Mouse (Mus musculus) neural tube, embryonic 15.5 days (tissue): Measurements from ENCODE around the gene Hoxc12. TPM values are rescaled to one million over a fixed set of nuclear protein-coding genes. Genes with fewer than 3 reads are reported as not detected.
A peak's percentile ranks its signal among the peaks of the same experiment; 100 is the strongest.

ENCODE experiments used
- ATAC-seq: fragments of 200-750 bp; cut with Nextera tagmentation; 2 replicates; pipeline ENCODE4 v1.8.0; 2017; ENCODE audit warnings: mild to moderate bottlenecking, moderate TSS enrichment, moderate library complexity; ENCODE audit not compliant: low FRiP score
- H3K27ac ChIP-seq: fragments of 300-500 bp; sonication (generic); replicated peaks from 2 replicates; pipeline ENCODE4 v1.5.1; 2015; ENCODE audit warnings: mild to moderate bottlenecking, inconsistent platforms
- H3K27me3 ChIP-seq: fragments of 300-500 bp; sonication (generic); replicated peaks from 2 replicates; pipeline ENCODE4 v1.6.1; 2015; ENCODE audit warnings: inconsistent platforms
- H3K36me3 ChIP-seq: fragments of 300-500 bp; sonication (generic); 2 replicates; pipeline ENCODE4 v1.6.1; 2015; ENCODE audit warnings: inconsistent platforms
- H3K4me1 ChIP-seq: fragments of 300-500 bp; sonication (generic); 2 replicates; pipeline ENCODE4 v1.6.1; 2015; ENCODE audit warnings: inconsistent platforms
- H3K4me2 ChIP-seq: fragments of 300-500 bp; sonication (generic); 2 replicates; pipeline ENCODE4 v1.6.1; 2015; ENCODE audit warnings: inconsistent platforms, mild to moderate bottlenecking, moderate library complexity
- H3K4me3 ChIP-seq: fragments of 300-500 bp; sonication (generic); replicated peaks from 2 replicates; pipeline ENCODE4 v1.5.1; 2015; ENCODE audit warnings: mild to moderate bottlenecking, inconsistent platforms
- H3K9ac ChIP-seq: fragments of 300-500 bp; sonication (generic); replicated peaks from 2 replicates; pipeline ENCODE4 v1.6.1; 2015; ENCODE audit warnings: mild to moderate bottlenecking, inconsistent platforms
- H3K9me3 ChIP-seq: fragments of 300-500 bp; sonication (generic); replicated peaks from 2 replicates; pipeline ENCODE4 v1.6.1; 2016; ENCODE audit warnings: inconsistent platforms
- WGBS: fragments of 180-500 bp; shearing (Covaris S2); methylation state at CpG from one replicate; pipeline ENCODE4 v1.1.7; 2015; ENCODE audit warnings: mixed read lengths; 5-methylcytosine and 5-hydroxymethylcytosine counted together
- polyA plus RNA-seq: library from polyadenylated mRNA; unstranded; fragments of >200 nt; fragmentation: Nextera tagmentation; extraction: Ambion mirVana; gene quantifications from 2 replicates; pipeline ENCODE4 v1.2.1, GENCODE M21; 2015

Gene Hoxc12
- polyA plus RNA-seq, 1 experiment from 2014 or later: 12.7 TPM

- Histone ChIP-seq H3K36me3 (no peaks in the 10 kb centered on the region), H3K4me2 (peak overlapping the region; percentile 43), H3K9ac (peak overlapping the region; percentile 11), H3K4me1 (peaks cover 11% of the 10 kb centered on the region), H3K9me3 (no peaks in the 10 kb centered on the region), H3K27me3 (peaks cover 84% of the 10 kb centered on the region), H3K27ac (peak overlapping the region; percentile 41), H3K4me3 (peak overlapping the region; percentile 37)
- 3% methylated on average over 32 of the region's 34 CpGs for WGBS
- ATAC-seq: no peak
Measured at GRCm38 (mm10) chr15:102939256-102940155, 2.9 kb downstream of the Hoxc12 start.

DNA sequence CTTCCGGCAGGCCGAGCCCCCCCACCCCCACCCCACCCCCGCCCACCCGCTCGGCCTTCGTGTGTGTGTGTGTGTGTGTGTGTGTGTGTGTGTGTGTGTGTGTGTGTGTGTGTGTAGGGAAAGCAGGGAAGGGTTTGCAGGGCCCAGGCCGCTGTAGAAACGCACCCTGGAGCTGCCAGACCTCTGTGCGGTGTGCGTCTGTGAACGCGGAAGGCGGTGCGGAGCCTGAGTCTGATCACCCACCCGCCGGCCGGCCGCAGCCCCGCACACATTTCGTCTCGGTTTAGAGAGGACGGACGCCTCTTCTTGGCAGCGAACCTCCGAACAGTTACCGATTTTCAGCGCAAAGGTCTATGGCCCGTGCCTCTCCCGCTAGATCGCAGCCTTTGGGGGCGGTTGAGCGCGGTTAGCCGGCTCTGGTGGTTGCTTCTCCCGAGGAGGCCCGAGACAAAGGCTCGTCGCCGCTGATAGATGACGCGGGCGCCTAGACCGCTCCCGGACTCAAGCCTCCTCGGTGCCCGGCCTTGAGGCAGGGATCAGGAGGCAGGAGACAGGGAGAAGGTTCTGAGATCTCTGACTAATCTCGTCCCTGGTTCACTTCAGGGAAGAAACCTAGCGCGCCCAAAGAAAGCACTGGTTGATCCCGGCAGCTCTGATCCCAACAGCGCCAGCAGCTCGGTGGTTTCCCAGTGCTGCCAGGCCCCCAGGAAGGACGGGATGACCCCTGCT is 6.3 kb downstream of the Hoxc12 start:
- peaks cover 90% of the 10 kb centered on the region for H3K27me3 ChIP-seq
- peak overlapping the region; percentile 74 for H3K27ac ChIP-seq
- WGBS: under 1% methylated on average over 49 of the region's 53 CpGs
- no peak for ATAC-seq
- H3K9ac ChIP-seq: peak overlapping the region; percentile 41
- H3K4me3 ChIP-seq: peak overlapping the region; percentile 34
- H3K4me1 ChIP-seq: peaks cover 11% of the 10 kb centered on the region
- H3K9me3 ChIP-seq: no peaks in the 10 kb centered on the region
- H3K4me2 ChIP-seq: peak overlapping the region; percentile 52
- H3K36me3 ChIP-seq: no peaks in the 10 kb centered on the region

GRCm38 (mm10) chr15:102943468-102943813 is 6.9 kb downstream of the Hoxc12 start:
- Histone ChIP-seq H3K9ac (peak overlapping the region; percentile 28; the same call in 1 of the 2 replicates), H3K4me1 (peaks cover 11% of the 10 kb centered on the region), H3K36me3 (no peaks in the 10 kb centered on the region), H3K4me3 (peak overlapping the region; percentile 34), H3K27me3 (peaks cover 90% of the 10 kb centered on the region), H3K9me3 (no peaks in the 10 kb centered on the region), H3K27ac (peak overlapping the region; percentile 74), H3K4me2 (peak overlapping the region; percentile 52)
- ATAC-seq: no peak
- WGBS: 4% methylated on average over 5 of the region's 5 CpGs

DNA sequence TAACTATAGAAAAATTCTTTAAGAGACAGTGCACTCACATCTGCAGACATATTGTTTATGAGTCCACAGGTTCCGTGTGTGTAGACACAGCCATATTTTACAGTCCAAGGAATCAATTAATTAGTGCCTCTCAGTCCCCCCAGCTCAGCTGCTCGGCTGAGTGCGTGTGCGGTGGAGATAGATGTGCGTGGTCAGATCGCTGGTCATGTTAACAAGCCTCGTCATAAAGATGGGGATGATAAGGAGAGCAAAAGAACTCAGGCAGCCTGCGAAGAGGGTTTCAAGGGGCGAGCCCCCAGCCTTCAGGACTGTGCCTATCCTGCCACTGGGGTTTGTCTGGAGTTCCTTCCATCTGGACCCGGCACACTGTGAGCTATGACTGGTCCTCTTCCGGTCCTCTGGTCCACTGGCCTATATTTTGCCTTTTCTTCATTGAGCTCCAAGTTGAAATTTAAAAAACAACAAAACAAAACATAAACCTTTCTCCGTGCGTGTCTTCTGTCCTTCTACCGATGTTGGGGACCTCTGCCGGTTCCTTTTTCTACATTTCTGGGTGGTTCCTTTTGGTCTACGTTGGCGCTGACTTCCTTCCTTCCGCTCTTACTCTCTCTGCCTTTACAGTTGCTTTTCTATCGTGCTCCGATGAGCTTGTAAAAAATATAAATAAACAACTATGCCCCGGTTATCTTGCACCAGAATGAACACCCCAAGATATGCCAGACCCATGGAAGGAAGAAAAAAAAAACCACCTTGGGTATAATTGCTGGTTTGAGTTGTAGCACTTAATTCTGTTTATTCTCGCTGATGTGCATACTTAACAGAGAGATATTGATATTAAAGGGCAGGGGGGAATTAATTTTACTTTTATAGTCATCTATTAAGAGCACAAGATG is 8.9 kb downstream of the Hoxc12 start:
- Histone ChIP-seq H3K9ac (peak overlapping the region; percentile 6; the same call in 1 of the 2 replicates), H3K4me1 (peaks cover 6% of the 10 kb centered on the region), H3K9me3 (no peaks in the 10 kb centered on the region), H3K27me3 (peaks cover 83% of the 10 kb centered on the region), H3K4me2 (peak overlapping the region; percentile 40), H3K36me3 (no peaks in the 10 kb centered on the region), H3K4me3 (peak overlapping the region; percentile 19), H3K27ac (peak overlapping the region; percentile 39)
- WGBS: 8% methylated on average over 22 of the region's 22 CpGs
- ATAC-seq: no peak

- H3K27ac ChIP-seq: peak overlapping the region; percentile 80
- peaks cover 6% of the 10 kb centered on the region for H3K4me1 ChIP-seq
- WGBS: 3% methylated on average over 9 of the region's 9 CpGs
- H3K4me2 ChIP-seq: peak overlapping the region; percentile 41
- H3K27me3 ChIP-seq: peaks cover 83% of the 10 kb centered on the region
- H3K36me3 ChIP-seq: no peaks in the 10 kb centered on the region
- H3K9me3 ChIP-seq: no peaks in the 10 kb centered on the region
- H3K9ac ChIP-seq: peak overlapping the region; percentile 18; the same call in 1 of the 2 replicates
- ATAC-seq: no peak
- peak overlapping the region; percentile 24 for H3K4me3 ChIP-seq
Measured at GRCm38 (mm10) chr15:102947276-102947675, 10.7 kb downstream of the Hoxc12 start.

GRCm38 (mm10) chr15:102948842-102949241 is 12.3 kb downstream of the Hoxc12 start:
- peaks cover 89% of the 10 kb centered on the region for H3K27me3 ChIP-seq
- peak overlapping the region; percentile 80 for H3K27ac ChIP-seq
- no peaks in the 10 kb centered on the region for H3K36me3 ChIP-seq
- 8% methylated on average over 2 of the region's 2 CpGs for WGBS
- no peak for ATAC-seq
- no peaks in the 10 kb centered on the region for H3K4me1 ChIP-seq
- peak overlapping the region; percentile 41 for H3K4me2 ChIP-seq
- H3K4me3 ChIP-seq: peak overlapping the region; percentile 24
- H3K9me3 ChIP-seq: no peaks in the 10 kb centered on the region
- H3K9ac ChIP-seq: no peak overlapping the region

DNA sequence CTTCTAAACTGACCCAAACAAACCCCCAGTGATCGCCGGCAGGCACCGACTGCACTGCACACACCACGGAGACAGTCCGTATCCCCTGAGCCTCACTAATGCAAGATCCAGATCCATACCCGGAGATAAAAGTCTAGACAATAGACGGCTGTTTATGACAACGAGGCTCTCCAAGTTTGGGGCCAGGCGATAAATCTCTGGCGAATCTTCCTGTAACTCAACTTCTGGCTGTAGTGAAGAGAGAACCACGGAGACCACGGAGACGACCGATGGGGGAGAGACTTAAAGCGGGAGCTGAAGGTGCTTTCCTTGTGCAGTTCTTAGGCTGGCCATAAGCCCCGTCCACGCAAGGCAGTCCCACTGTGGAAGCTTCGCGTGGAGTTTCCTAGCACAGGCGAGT is 13.1 kb downstream of the Hoxc12 start:
- H3K4me3 ChIP-seq: peak overlapping the region; percentile 24
- 2% methylated on average over 20 of the region's 20 CpGs for WGBS
- H3K9ac ChIP-seq: 0 out of 2 replicates have a peak overlapping the region, but pooled peaks have one; percentile 6
- H3K9me3 ChIP-seq: no peaks in the 10 kb centered on the region
- peak overlapping the region; percentile 80 for H3K27ac ChIP-seq
- ATAC-seq: no peak
- no peaks in the 10 kb centered on the region for H3K36me3 ChIP-seq
- H3K4me1 ChIP-seq: no peaks in the 10 kb centered on the region
- H3K4me2 ChIP-seq: peak overlapping the region; percentile 41
- H3K27me3 ChIP-seq: peaks cover 81% of the 10 kb centered on the region

- H3K27me3 ChIP-seq: peaks cover 71% of the 10 kb centered on the region
- H3K4me3 ChIP-seq: peak overlapping the region; percentile 23
- no peaks in the 10 kb centered on the region for H3K9me3 ChIP-seq
- H3K36me3 ChIP-seq: no peaks in the 10 kb centered on the region
- ATAC-seq: no peak
- peak overlapping the region; percentile 41 for H3K4me2 ChIP-seq
- peak overlapping the region; percentile 20; the same call in 1 of the 2 replicates for H3K9ac ChIP-seq
- WGBS: 9% methylated on average over 2 of the region's 2 CpGs
- peak overlapping the region; percentile 60 for H3K27ac ChIP-seq
- 0 out of 2 replicates have a peak, but pooled peaks cover 5% of the 10 kb centered on the region for H3K4me1 ChIP-seq
Measured at GRCm38 (mm10) chr15:102950877-102951276, 14.3 kb downstream of the Hoxc12 start.

- Histone ChIP-seq H3K27ac (peak overlapping the region; percentile 77), H3K27me3 (peaks cover 68% of the 10 kb centered on the region), H3K36me3 (no peaks in the 10 kb centered on the region), H3K4me1 (0 out of 2 replicates have a peak, but pooled peaks cover 9% of the 10 kb centered on the region), H3K4me3 (peak overlapping the region; percentile 43), H3K9me3 (no peaks in the 10 kb centered on the region), H3K4me2 (peak overlapping the region; percentile 51), H3K9ac (0 out of 2 replicates have a peak overlapping the region, but pooled peaks have one; percentile 14)
- ATAC-seq: no peak
- WGBS: 6% methylated on average over 6 of the region's 6 CpGs
Measured at GRCm38 (mm10) chr15:102953561-102953960, 17.0 kb downstream of the Hoxc12 start.

- H3K9ac ChIP-seq: peak within 1 kb of the TSS; percentile 59
- H3K27ac ChIP-seq: peak within 1 kb of the TSS; percentile 77
- peak within 1 kb of the TSS; percentile 43 for H3K4me3 ChIP-seq
- H3K36me3 ChIP-seq: no peaks in the 10 kb centered on the region
- peak; percentile 29; the same call in 1 of the 2 replicates for ATAC-seq
- WGBS: under 1% methylated on average over 57 of the region's 57 CpGs
- peaks cover 66% of the 10 kb centered on the region for H3K27me3 ChIP-seq
- H3K4me2 ChIP-seq: peak within 1 kb of the TSS; percentile 51
- no peaks in the 10 kb centered on the region for H3K9me3 ChIP-seq
- 0 out of 2 replicates have a peak, but pooled peaks cover 9% of the 10 kb centered on the region for H3K4me1 ChIP-seq
Measured at GRCm38 (mm10) chr15:102954192-102955006, 17.8 kb downstream of the Hoxc12 start, which contains the start of gene Hoxc11. TSS of gene Hoxc11 (plus strand) at chr15:102954427.
